Mouse (Mus musculus) lung, postnatal 0 days (tissue): ENCODE data around the gene Wfikkn2. TPM values are rescaled to one million over a fixed set of nuclear protein-coding genes. Genes with fewer than 3 reads are reported as not detected.

Source experiments
- ATAC-seq: fragments of 200-750 bp; cut with Nextera tagmentation; 2 replicates; pipeline ENCODE4 v1.8.0; 2017; ENCODE audit warnings: moderate library complexity
- DNase-seq: peaks from one replicate; pipeline ENCODE4 v3.0.0-alpha.2; 2016; ENCODE audit warnings: low spot score
- H3K27ac ChIP-seq: fragments of 300-500 bp; sonication (generic); 2 replicates; pipeline ENCODE4 v1.5.1; 2014; ENCODE audit warnings: antibody characterized with exemption, mild to moderate bottlenecking, low read length, mixed read lengths
- H3K27me3 ChIP-seq: fragments of 300-500 bp; sonication (generic); replicated peaks from 2 replicates; pipeline ENCODE4 v1.6.1; 2014; ENCODE audit warnings: low read length, mixed read lengths; ENCODE audit not compliant: insufficient read depth
- H3K36me3 ChIP-seq: fragments of 300-500 bp; sonication (generic); 2 replicates; pipeline ENCODE4 v1.6.1; 2014; ENCODE audit warnings: low read length, mixed read lengths; ENCODE audit not compliant: insufficient read depth
- H3K4me1 ChIP-seq: fragments of 300-500 bp; sonication (generic); 2 replicates; pipeline ENCODE4 v1.6.1; 2014; ENCODE audit warnings: antibody characterized with exemption, low read depth, low read length, mixed read lengths; ENCODE audit not compliant: insufficient read depth
- H3K4me2 ChIP-seq: fragments of 300-500 bp; sonication (generic); replicated peaks from 2 replicates; pipeline ENCODE4 v1.6.1; 2014; ENCODE audit warnings: low read depth, mild to moderate bottlenecking, low read length, moderate library complexity, mixed read lengths
- H3K4me3 ChIP-seq: fragments of 300-500 bp; sonication (generic); 2 replicates; pipeline ENCODE4 v1.5.1; 2014; ENCODE audit warnings: low read depth, low read length
- H3K9ac ChIP-seq: fragments of 300-500 bp; sonication (generic); replicated peaks from 2 replicates; pipeline ENCODE4 v1.6.1; 2014; ENCODE audit warnings: low read depth, mild to moderate bottlenecking
- H3K9me3 ChIP-seq: fragments of 300-500 bp; sonication (generic); 2 replicates; pipeline ENCODE4 v1.6.1; 2016; ENCODE audit warnings: low read length, mixed read lengths
- CTCF ChIP-seq: IDR thresholded peaks from 2 replicates; pipeline ENCODE4 v1.5.1; 2016; ENCODE audit warnings: antibody characterized with exemption, mild to moderate bottlenecking
- EP300 ChIP-seq: IDR thresholded peaks from 2 replicates; pipeline ENCODE4 v1.6.1; 2016; ENCODE audit warnings: antibody characterized with exemption, mild to moderate bottlenecking, control low read depth
- WGBS: fragments of 180-500 bp; shearing (Covaris S2); extraction: QIAGEN DNeasy Blood & Tissue Kit; methylation state at CpG from one replicate; pipeline ENCODE4 v1.1.7; 2014; 5-methylcytosine and 5-hydroxymethylcytosine counted together
- polyA plus RNA-seq: library from polyadenylated mRNA; unstranded; fragments of >200 nt; fragmentation: Nextera tagmentation; extraction: Ambion mirVana; gene quantifications from 2 replicates; pipeline ENCODE4 v1.2.1, GENCODE M21; 2015

Gene Wfikkn2
- polyA plus RNA-seq, 1 experiment from 2014 or later: 0.60 TPM

GRCm38 (mm10) chr11:94193109-94193508, 52.7 kb downstream of the Wfikkn2 start:
- 60% methylated on average over 2 of the region's 2 CpGs for WGBS
- no peak overlapping the region for H3K4me2 ChIP-seq
- H3K36me3 ChIP-seq: no peaks in the 10 kb centered on the region
- no peak for TF ChIP-seq EP300
- TF ChIP-seq CTCF: no peak
- DNase-seq (no peak), ATAC-seq (no peak)
- no peaks in the 10 kb centered on the region for H3K9me3 ChIP-seq
- H3K27ac ChIP-seq: no peak overlapping the region
- H3K4me3 ChIP-seq: no peak overlapping the region
- H3K27me3 ChIP-seq: no peaks in the 10 kb centered on the region
- no peak overlapping the region for H3K9ac ChIP-seq
- H3K4me1 ChIP-seq: no peaks in the 10 kb centered on the region

- Histone ChIP-seq H3K4me1 (no peaks in the 10 kb centered on the region), H3K36me3 (no peaks in the 10 kb centered on the region), H3K4me2 (no peak overlapping the region), H3K4me3 (no peak overlapping the region), H3K9ac (no peak overlapping the region), H3K9me3 (no peaks in the 10 kb centered on the region), H3K27me3 (no peaks in the 10 kb centered on the region), H3K27ac (no peak overlapping the region)
- 75% methylated on average over 5 of the region's 5 CpGs for WGBS
- TF ChIP-seq CTCF (no peak), EP300 (no peak)
- ATAC-seq (no peak), DNase-seq (no peak)
Observed at GRCm38 (mm10) chr11:94190665-94191064, 55.1 kb downstream of the Wfikkn2 start.

- ATAC-seq (no peak), DNase-seq (no peak)
- Histone ChIP-seq H3K36me3 (no peaks in the 10 kb centered on the region), H3K27ac (no peak overlapping the region), H3K9me3 (no peaks in the 10 kb centered on the region), H3K9ac (no peak overlapping the region), H3K27me3 (no peaks in the 10 kb centered on the region), H3K4me1 (no peaks in the 10 kb centered on the region), H3K4me3 (no peak overlapping the region), H3K4me2 (no peak overlapping the region)
- no peak for TF ChIP-seq EP300
- no peak for TF ChIP-seq CTCF
- 40% methylated on average over 10 of the region's 10 CpGs for WGBS
Observed at GRCm38 (mm10) chr11:94189579-94189978, 56.2 kb downstream of the Wfikkn2 start.

Other genes starting within 250 kb of the Wfikkn2 start
- 77.9 and 87.4 TPM in 2 replicates for gene Spag9, start 249.9 kb downstream of the Wfikkn2 start, polyA plus RNA-seq
- gene Tob1, start 34.6 kb downstream of the Wfikkn2 start, polyA plus RNA-seq: 43.9 and 46.0 TPM in 2 replicates
- not detected in 2 replicates for gene Gm21885, start 35.9 kb upstream of the Wfikkn2 start, polyA plus RNA-seq
- 79.4 and 84.0 TPM in 2 replicates for gene Luc7l3, start 76.0 kb upstream of the Wfikkn2 start, polyA plus RNA-seq
- gene Ankrd40, start 82.0 kb upstream of the Wfikkn2 start, polyA plus RNA-seq: 33.3 and 33.6 TPM in 2 replicates
- gene Abcc3, start 147.0 kb upstream of the Wfikkn2 start, polyA plus RNA-seq: 8.7 and 10.4 TPM in 2 replicates
- 1.4 and 3.1 TPM in 2 replicates for gene Cacna1g, start 228.2 kb upstream of the Wfikkn2 start, polyA plus RNA-seq
- 0.14 TPM in 1 of 2 replicates, not detected in the other for gene Spata20, start 240.2 kb upstream of the Wfikkn2 start, polyA plus RNA-seq